15 mouse cellular contexts compared by ENCODE assay signal in genomic region chrX:152323584-152323983, GRCm38 (mm10). TPM values are rescaled to one million over a fixed set of nuclear protein-coding genes. Genes with fewer than 3 reads are reported as not detected.
A peak's percentile ranks its signal among the peaks of the same experiment; 100 is the strongest.
DNase-seq lines count a peak whose midpoint lies in the region; ATAC-seq and TF ChIP-seq lines count a peak whose summit lies in the region.
"Had no signal": no experiment of that assay in that cellular context is flagged by ENCODE, and none has a peak within 500 bp of the region (broad histone marks: within the 10 kb centered on the region; RNA-seq: fewer than 3 reads in every experiment).

No protein-coding gene starts in this region.

- no peak for ATAC-seq in intestine, postnatal 0 days
- no peak for ATAC-seq in intestine, embryonic 15.5 days
- ATAC-seq: forebrain, postnatal 0 days had no signal

- WGBS in intestine, postnatal 0 days = 93% methylated on average over 1 of the region's 1 CpGs
- WGBS in intestine, embryonic 15.5 days = 87% methylated on average over 1 of the region's 1 CpGs

- H3K9me3 ChIP-seq in intestine, postnatal 0 days (ENCODE audit: control insufficient read depth) = no peaks in the 10 kb centered on the region
- no peaks in the 10 kb centered on the region for H3K9me3 ChIP-seq in intestine, embryonic 15.5 days
- H3K9me3 ChIP-seq: hindbrain, embryonic 10.5 days had no signal

- no peaks in the 10 kb centered on the region for H3K27me3 ChIP-seq in intestine, postnatal 0 days (replicated peaks; ENCODE audit: control insufficient read depth, insufficient read depth, low read length)
- H3K27me3 ChIP-seq in intestine, embryonic 15.5 days (replicated peaks) = no peaks in the 10 kb centered on the region
- H3K27me3 ChIP-seq: CH12.LX had no signal

- TF ChIP-seq CTCF in intestine, postnatal 0 days (IDR thresholded peaks at IDR 0.05; ENCODE audit: low read depth) = peak; percentile 38; the same call in 1 of the 2 replicates

- DNase-seq in lung, postnatal 14 days = peak; percentile 11
- DNase-seq in lung, adult 18-20 months = no peak
- DNase-seq in NIH3T3 (ENCODE audit: low read depth) = peak; percentile 25
- peak; percentile 27 for DNase-seq in thymus, postnatal 14 days
- DNase-seq in cerebellum, adult 9-11 months = no peak
- DNase-seq in adrenal gland, postnatal 4 days (ENCODE audit: low spot score in 2 of 2) = no peak
- DNase-seq: adrenal gland, adult 8-10 months; forebrain, postnatal 0 days; gastrocnemius, postnatal 36 days; kidney, adult 11 months had no signal

- H3K36me3 ChIP-seq in intestine, postnatal 0 days (ENCODE audit: control insufficient read depth, insufficient read depth) = no peaks in the 10 kb centered on the region
- no peaks in the 10 kb centered on the region for H3K36me3 ChIP-seq in intestine, embryonic 15.5 days

- no peak overlapping the region for H3K4me3 ChIP-seq in intestine, postnatal 0 days (ENCODE audit: low read depth, low read length)
- H3K4me3 ChIP-seq in intestine, embryonic 15.5 days (replicated peaks) = no peak overlapping the region
- H3K4me3 ChIP-seq: hindbrain, embryonic 10.5 days had no signal

- no peak overlapping the region for H3K27ac ChIP-seq in intestine, postnatal 0 days (ENCODE audit: low read depth, low read length)
- no peak overlapping the region for H3K27ac ChIP-seq in intestine, embryonic 15.5 days
- H3K27ac ChIP-seq: hindbrain, embryonic 10.5 days had no signal

- no peak overlapping the region for H3K4me2 ChIP-seq in intestine, postnatal 0 days (replicated peaks; ENCODE audit: low read depth)
- no peak overlapping the region for H3K4me2 ChIP-seq in intestine, embryonic 15.5 days (replicated peaks)

- H3K9ac ChIP-seq in intestine, postnatal 0 days (ENCODE audit: low read depth, low read length) = no peak overlapping the region
- H3K9ac ChIP-seq in intestine, embryonic 15.5 days = no peak overlapping the region
- H3K9ac ChIP-seq: forebrain, postnatal 0 days had no signal

- no peaks in the 10 kb centered on the region for H3K4me1 ChIP-seq in intestine, postnatal 0 days (replicated peaks; ENCODE audit: control insufficient read depth, insufficient read depth, low read length)
- H3K4me1 ChIP-seq in intestine, embryonic 15.5 days (replicated peaks) = no peaks in the 10 kb centered on the region
- H3K4me1 ChIP-seq: hindbrain, embryonic 10.5 days had no signal

RNA-seq across cellular contexts. Expression of gene Kantr, which starts 3.7 kb away (rescaled TPM):
- polyA plus RNA-seq in intestine, postnatal 0 days (2015; fragmentation: Nextera tagmentation; extraction: Ambion mirVana) = 4.1 and 4.2 TPM in 2 replicates
- polyA plus RNA-seq in intestine, embryonic 15.5 days (2015; fragmentation: Nextera tagmentation; extraction: Ambion mirVana) = 12.9 and 14.4 TPM in 2 replicates
- total RNA-seq in adrenal gland, postnatal 4 days (2021) = 10 to 100 TPM; 11.7 to 12.7 TPM

RNA-seq across cellular contexts. Expression of gene Tspyl2, which starts 18.6 kb away (rescaled TPM):
- 6.5 and 6.6 TPM in 2 replicates for polyA plus RNA-seq in intestine, postnatal 0 days (2015; fragmentation: Nextera tagmentation; extraction: Ambion mirVana)
- polyA plus RNA-seq in intestine, embryonic 15.5 days (2015; fragmentation: Nextera tagmentation; extraction: Ambion mirVana) = 23.4 and 24.2 TPM in 2 replicates
- 10 to 100 TPM; 53.5 to 55.2 TPM for total RNA-seq in adrenal gland, postnatal 4 days (2021)

RNA-seq across cellular contexts. Expression of gene Gpr173, which starts 44.9 kb away (rescaled TPM):
- polyA plus RNA-seq in intestine, postnatal 0 days (2015; fragmentation: Nextera tagmentation; extraction: Ambion mirVana) = 0.60 and 0.68 TPM in 2 replicates
- 2.1 TPM in 2 replicates for polyA plus RNA-seq in intestine, embryonic 15.5 days (2015; fragmentation: Nextera tagmentation; extraction: Ambion mirVana)
- 1 to 10 TPM; 6.2 to 7.1 TPM for total RNA-seq in adrenal gland, postnatal 4 days (2021)
- total RNA-seq: CH12.LX; liver, adult 2 months had no signal

Comparison
In these comparisons a context has a peak if more than half of its experiments do, and no peak if none do; other contexts are left out.
1. DNase-seq: peak in lung, postnatal 14 days (single experiment), NIH3T3 (single experiment) and thymus, postnatal 14 days (single experiment); none in lung, adult 18-20 months (0 of 2), cerebellum, adult 9-11 months (single experiment) and adrenal gland, postnatal 4 days (0 of 2).